Mouse (Mus musculus): ENCODE data around the gene Ltbp1. TPM values are rescaled to one million over a fixed set of nuclear protein-coding genes. Genes with fewer than 3 reads are reported as not detected.

Gene Ltbp1
- polyA plus RNA-seq, 1 experiment from 2014 or later = 1.1 TPM

- WGBS = 100% methylated on average over 4 of the region's 4 CpGs
- ATAC-seq = no peak
- no peak overlapping the region for H3K27ac ChIP-seq (ENCODE audit: low read length)
- H3K4me1 ChIP-seq (ENCODE audit: control insufficient read depth, insufficient read depth, low read length) = no peaks in the 10 kb centered on the region
- H3K4me3 ChIP-seq (ENCODE audit: low read depth, low read length) = no peak overlapping the region
- H3K4me2 ChIP-seq (ENCODE audit: low read length) = no peak overlapping the region
- H3K9me3 ChIP-seq (replicated peaks; ENCODE audit: control insufficient read depth, low read length, poor library complexity, severe bottlenecking) = no peaks in the 10 kb centered on the region
- H3K27me3 ChIP-seq (ENCODE audit: control insufficient read depth, insufficient read depth, low read depth, low read length) = no peaks in the 10 kb centered on the region
- H3K9ac ChIP-seq (ENCODE audit: low read depth, low read length) = no peak overlapping the region
- no peaks in the 10 kb centered on the region for H3K36me3 ChIP-seq (ENCODE audit: control insufficient read depth, insufficient read depth, low read length)
Measured at GRCm38 (mm10) chr17:75347414-75347813, 342.0 kb downstream of the Ltbp1 start.

GRCm38 (mm10) chr17:75349109-75349508 is 343.7 kb downstream of the Ltbp1 start:
- Histone ChIP-seq H3K4me2 (ENCODE audit: low read length) (no peak overlapping the region), H3K27me3 (ENCODE audit: control insufficient read depth, insufficient read depth, low read depth, low read length) (no peaks in the 10 kb centered on the region), H3K4me3 (ENCODE audit: low read depth, low read length) (no peak overlapping the region), H3K27ac (ENCODE audit: low read length) (no peak overlapping the region), H3K36me3 (ENCODE audit: control insufficient read depth, insufficient read depth, low read length) (no peaks in the 10 kb centered on the region), H3K9me3 (replicated peaks; ENCODE audit: control insufficient read depth, low read length, poor library complexity, severe bottlenecking) (no peaks in the 10 kb centered on the region), H3K4me1 (ENCODE audit: control insufficient read depth, insufficient read depth, low read length) (no peaks in the 10 kb centered on the region), H3K9ac (ENCODE audit: low read depth, low read length) (no peak overlapping the region)
- WGBS = 94% methylated on average over 8 of the region's 8 CpGs
- ATAC-seq = no peak

- Histone ChIP-seq H3K4me3 (ENCODE audit: low read depth, low read length) (no peak overlapping the region), H3K4me1 (ENCODE audit: control insufficient read depth, insufficient read depth, low read length) (no peaks in the 10 kb centered on the region), H3K27ac (ENCODE audit: low read length) (no peak overlapping the region), H3K9me3 (replicated peaks; ENCODE audit: control insufficient read depth, low read length, poor library complexity, severe bottlenecking) (no peaks in the 10 kb centered on the region), H3K4me2 (ENCODE audit: low read length) (no peak overlapping the region), H3K27me3 (ENCODE audit: control insufficient read depth, insufficient read depth, low read depth, low read length) (no peaks in the 10 kb centered on the region), H3K9ac (ENCODE audit: low read depth, low read length) (no peak overlapping the region), H3K36me3 (ENCODE audit: control insufficient read depth, insufficient read depth, low read length) (no peaks in the 10 kb centered on the region)
- WGBS = 90% methylated on average over 3 of the region's 3 CpGs
- ATAC-seq = no peak
Measured at GRCm38 (mm10) chr17:75349602-75350001, 344.2 kb downstream of the Ltbp1 start.

- WGBS = 87% methylated on average over 3 of the region's 3 CpGs
- no peak overlapping the region for H3K9ac ChIP-seq (ENCODE audit: low read depth, low read length)
- ATAC-seq = no peak
- H3K4me1 ChIP-seq (ENCODE audit: control insufficient read depth, insufficient read depth, low read length) = no peaks in the 10 kb centered on the region
- H3K4me3 ChIP-seq (ENCODE audit: low read depth, low read length) = no peak overlapping the region
- no peak overlapping the region for H3K27ac ChIP-seq (ENCODE audit: low read length)
- H3K4me2 ChIP-seq (ENCODE audit: low read length) = no peak overlapping the region
- no peaks in the 10 kb centered on the region for H3K36me3 ChIP-seq (ENCODE audit: control insufficient read depth, insufficient read depth, low read length)
- H3K9me3 ChIP-seq (replicated peaks; ENCODE audit: control insufficient read depth, low read length, poor library complexity, severe bottlenecking) = no peaks in the 10 kb centered on the region
- no peaks in the 10 kb centered on the region for H3K27me3 ChIP-seq (ENCODE audit: control insufficient read depth, insufficient read depth, low read depth, low read length)
Measured at GRCm38 (mm10) chr17:75353323-75353722, 348.0 kb downstream of the Ltbp1 start.

GRCm38 (mm10) chr17:75355431-75355830 is 350.1 kb downstream of the Ltbp1 start:
- no peak overlapping the region for H3K9ac ChIP-seq (ENCODE audit: low read depth, low read length)
- H3K4me1 ChIP-seq (ENCODE audit: control insufficient read depth, insufficient read depth, low read length) = no peaks in the 10 kb centered on the region
- H3K27me3 ChIP-seq (ENCODE audit: control insufficient read depth, insufficient read depth, low read depth, low read length) = no peaks in the 10 kb centered on the region
- H3K4me2 ChIP-seq (ENCODE audit: low read length) = no peak overlapping the region
- H3K27ac ChIP-seq (ENCODE audit: low read length) = no peak overlapping the region
- no peak for ATAC-seq
- H3K4me3 ChIP-seq (ENCODE audit: low read depth, low read length) = no peak overlapping the region
- WGBS = 78% methylated on average over 5 of the region's 5 CpGs
- H3K36me3 ChIP-seq (ENCODE audit: control insufficient read depth, insufficient read depth, low read length) = no peaks in the 10 kb centered on the region
- no peaks in the 10 kb centered on the region for H3K9me3 ChIP-seq (replicated peaks; ENCODE audit: control insufficient read depth, low read length, poor library complexity, severe bottlenecking)

- H3K4me3 ChIP-seq (ENCODE audit: low read depth, low read length) = no peak overlapping the region
- no peak overlapping the region for H3K9ac ChIP-seq (ENCODE audit: low read depth, low read length)
- no peaks in the 10 kb centered on the region for H3K4me1 ChIP-seq (ENCODE audit: control insufficient read depth, insufficient read depth, low read length)
- no peak overlapping the region for H3K27ac ChIP-seq (ENCODE audit: low read length)
- H3K36me3 ChIP-seq (ENCODE audit: control insufficient read depth, insufficient read depth, low read length) = no peaks in the 10 kb centered on the region
- no peaks in the 10 kb centered on the region for H3K9me3 ChIP-seq (replicated peaks; ENCODE audit: control insufficient read depth, low read length, poor library complexity, severe bottlenecking)
- H3K27me3 ChIP-seq (ENCODE audit: control insufficient read depth, insufficient read depth, low read depth, low read length) = no peaks in the 10 kb centered on the region
- ATAC-seq = no peak
- WGBS = 95% methylated on average over 7 of the region's 7 CpGs
- H3K4me2 ChIP-seq (ENCODE audit: low read length) = no peak overlapping the region
Measured at GRCm38 (mm10) chr17:75360111-75360510, 354.7 kb downstream of the Ltbp1 start.

- no peak overlapping the region for H3K4me2 ChIP-seq (ENCODE audit: low read length)
- ATAC-seq = no peak
- no peaks in the 10 kb centered on the region for H3K4me1 ChIP-seq (ENCODE audit: control insufficient read depth, insufficient read depth, low read length)
- H3K36me3 ChIP-seq (ENCODE audit: control insufficient read depth, insufficient read depth, low read length) = no peaks in the 10 kb centered on the region
- H3K9me3 ChIP-seq (replicated peaks; ENCODE audit: control insufficient read depth, low read length, poor library complexity, severe bottlenecking) = no peaks in the 10 kb centered on the region
- no peak overlapping the region for H3K4me3 ChIP-seq (ENCODE audit: low read depth, low read length)
- H3K9ac ChIP-seq (ENCODE audit: low read depth, low read length) = no peak overlapping the region
- H3K27me3 ChIP-seq (ENCODE audit: control insufficient read depth, insufficient read depth, low read depth, low read length) = no peaks in the 10 kb centered on the region
- no peak overlapping the region for H3K27ac ChIP-seq (ENCODE audit: low read length)
- WGBS = 94% methylated on average over 6 of the region's 6 CpGs
Measured at GRCm38 (mm10) chr17:75366332-75366731, 361.0 kb downstream of the Ltbp1 start.

GRCm38 (mm10) chr17:75367486-75368155 is 362.3 kb downstream of the Ltbp1 start:
- H3K4me3 ChIP-seq (ENCODE audit: low read depth, low read length) = no peak overlapping the region
- no peak overlapping the region for H3K27ac ChIP-seq (ENCODE audit: low read length)
- H3K36me3 ChIP-seq (ENCODE audit: control insufficient read depth, insufficient read depth, low read length) = no peaks in the 10 kb centered on the region
- H3K4me2 ChIP-seq (ENCODE audit: low read length) = no peak overlapping the region
- H3K27me3 ChIP-seq (ENCODE audit: control insufficient read depth, insufficient read depth, low read depth, low read length) = no peaks in the 10 kb centered on the region
- H3K9me3 ChIP-seq (replicated peaks; ENCODE audit: control insufficient read depth, low read length, poor library complexity, severe bottlenecking) = no peaks in the 10 kb centered on the region
- WGBS = 97% methylated on average over 18 of the region's 18 CpGs
- no peaks in the 10 kb centered on the region for H3K4me1 ChIP-seq (ENCODE audit: control insufficient read depth, insufficient read depth, low read length)
- H3K9ac ChIP-seq (ENCODE audit: low read depth, low read length) = no peak overlapping the region
- ATAC-seq = no peak

GRCm38 (mm10) chr17:75368580-75368979 is 363.2 kb downstream of the Ltbp1 start:
- Histone ChIP-seq H3K4me3 (ENCODE audit: low read depth, low read length) (no peak overlapping the region), H3K9ac (ENCODE audit: low read depth, low read length) (no peak overlapping the region), H3K27ac (ENCODE audit: low read length) (no peak overlapping the region), H3K4me1 (ENCODE audit: control insufficient read depth, insufficient read depth, low read length) (no peaks in the 10 kb centered on the region), H3K4me2 (ENCODE audit: low read length) (no peak overlapping the region), H3K9me3 (replicated peaks; ENCODE audit: control insufficient read depth, low read length, poor library complexity, severe bottlenecking) (no peaks in the 10 kb centered on the region), H3K27me3 (ENCODE audit: control insufficient read depth, insufficient read depth, low read depth, low read length) (no peaks in the 10 kb centered on the region), H3K36me3 (ENCODE audit: control insufficient read depth, insufficient read depth, low read length) (no peaks in the 10 kb centered on the region)
- 84% methylated on average over 5 of the region's 5 CpGs for WGBS
- ATAC-seq = no peak

All from midbrain, embryonic 16.5 days (tissue).